Mouse (Mus musculus) retina, adult 2 months (tissue): ENCODE results near the gene Larp4b.

Source experiments
- DNase-seq: peaks from one replicate; pipeline ENCODE4 v3.0.0-alpha.2; 2012; ENCODE audit warnings: low read depth, low spot score

Larp4b gene

GRCm38 (mm10) chr13:9122045-9122444 is 28.4 kb downstream of the Larp4b start:
- no peak for DNase-seq

GRCm38 (mm10) chr13:9125193-9125592 is 31.5 kb downstream of the Larp4b start:
- DNase-seq = no peak

GRCm38 (mm10) chr13:9127715-9128114 is 34.0 kb downstream of the Larp4b start:
- DNase-seq = no peak

- DNase-seq = no peak
Observed at GRCm38 (mm10) chr13:9128707-9129314, 35.1 kb downstream of the Larp4b start.

GRCm38 (mm10) chr13:9134421-9134820 is 40.7 kb downstream of the Larp4b start:
- DNase-seq = no peak

- DNase-seq = no peak
Observed at GRCm38 (mm10) chr13:9136088-9136487, 42.4 kb downstream of the Larp4b start.

GRCm38 (mm10) chr13:9136733-9137132 is 43.1 kb downstream of the Larp4b start:
- DNase-seq = no peak

GRCm38 (mm10) chr13:9139466-9139991 is 45.8 kb downstream of the Larp4b start:
- DNase-seq = no peak

GRCm38 (mm10) chr13:9140204-9140603 is 46.5 kb downstream of the Larp4b start:
- DNase-seq = no peak

GRCm38 (mm10) chr13:9142371-9142770 is 48.7 kb downstream of the Larp4b start:
- DNase-seq = no peak

- no peak for DNase-seq
Observed at GRCm38 (mm10) chr13:9148830-9149229, 55.1 kb downstream of the Larp4b start.

GRCm38 (mm10) chr13:9149473-9150217 is 56.0 kb downstream of the Larp4b start:
- no peak for DNase-seq

- DNase-seq = no peak
Observed at GRCm38 (mm10) chr13:9151100-9151499, 57.4 kb downstream of the Larp4b start.

GRCm38 (mm10) chr13:9151619-9152018 is 57.9 kb downstream of the Larp4b start:
- DNase-seq = no peak

GRCm38 (mm10) chr13:9152267-9152666 is 58.6 kb downstream of the Larp4b start:
- DNase-seq = no peak

GRCm38 (mm10) chr13:9153803-9154202 is 60.1 kb downstream of the Larp4b start:
- no peak for DNase-seq

- DNase-seq = no peak
Observed at GRCm38 (mm10) chr13:9159282-9159681, 65.6 kb downstream of the Larp4b start.

- DNase-seq = no peak
Observed at GRCm38 (mm10) chr13:9162888-9163287, 69.2 kb downstream of the Larp4b start.

- no peak for DNase-seq
Observed at GRCm38 (mm10) chr13:9167842-9168241, 74.2 kb downstream of the Larp4b start.

- DNase-seq = no peak
Observed at GRCm38 (mm10) chr13:9169616-9170015, 75.9 kb downstream of the Larp4b start.

- DNase-seq = no peak
Observed at GRCm38 (mm10) chr13:9170726-9171125, 77.0 kb downstream of the Larp4b start.

GRCm38 (mm10) chr13:9173414-9173813 is 79.7 kb downstream of the Larp4b start:
- no peak for DNase-seq

GRCm38 (mm10) chr13:9175171-9175570 is 81.5 kb downstream of the Larp4b start:
- no peak for DNase-seq
